Mouse (Mus musculus): ENCODE measurements around the gene Slc44a4. TPM values are rescaled to one million over a fixed set of nuclear protein-coding genes. Genes with fewer than 3 reads are reported as not detected.
A peak's percentile ranks its signal among the peaks of the same experiment; 100 is the strongest.

The Slc44a4 gene
- polyA plus RNA-seq, 2 experiments: 1.0 to 2.7 TPM

DNA sequence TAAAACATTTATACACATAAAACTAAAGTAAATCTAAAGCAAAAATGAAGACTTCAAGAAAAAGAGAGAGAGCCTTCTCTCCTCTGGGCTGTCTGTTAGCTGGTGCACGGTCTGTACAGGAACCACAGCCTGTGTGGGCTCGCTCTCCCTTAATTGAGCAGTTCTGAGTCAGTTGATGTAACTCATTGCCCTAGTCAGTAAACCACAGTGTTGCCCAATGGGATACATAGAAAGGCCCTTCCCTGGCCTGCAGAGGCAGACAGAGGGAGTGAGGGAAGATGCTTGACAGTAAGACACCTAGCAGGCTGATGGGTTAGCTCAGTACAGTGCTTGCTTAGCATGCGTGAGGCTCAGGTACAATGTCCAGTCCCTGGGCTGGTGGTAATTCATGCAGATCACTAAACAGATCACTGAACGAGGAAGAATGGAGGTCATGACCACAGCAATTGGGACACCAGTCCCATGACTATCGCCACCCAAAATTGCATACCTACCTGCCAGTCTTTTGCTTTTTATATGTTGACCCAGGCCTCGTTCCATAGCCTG lies 23.8 kb downstream of the Slc44a4 start:
- Histone ChIP-seq H3K36me3 (replicated peaks; ENCODE audit: control insufficient read depth, insufficient read depth, low read depth) (no peaks in the 10 kb centered on the region), H3K9me3 (ENCODE audit: control insufficient read depth, low read length) (no peaks in the 10 kb centered on the region), H3K4me1 (replicated peaks; ENCODE audit: control insufficient read depth in 2 of 2, insufficient read depth in 2 of 2, low read length in 1 of 2) (peaks cover 4 to 6% of the 10 kb centered on the region in 2 experiments), H3K9ac (replicated peaks) (no peak overlapping the region), H3K4me2 (ENCODE audit: low read depth) (no peak overlapping the region), H3K4me3 (ENCODE audit: insufficient read depth in 1 of 2, low read depth in 2 of 2, low read length in 2 of 2) (no peak overlapping the region), H3K27me3 (ENCODE audit: control insufficient read depth, insufficient read depth, low read length) (no peaks in the 10 kb centered on the region), H3K27ac (no peak overlapping the region)
- no peak for ATAC-seq (ENCODE audit: insufficient read depth)
- WGBS (ENCODE audit: insufficient replicate concordance): 68% methylated on average over 6 of the region's 6 CpGs
- no peak for DNase-seq (ENCODE audit: low read depth in 3 of 3, low spot score in 3 of 3)
- TF ChIP-seq CTCF (IDR thresholded peaks at IDR 0.05; ENCODE audit: low read depth) (no peak), EP300 (IDR thresholded peaks at IDR 0.05; ENCODE audit: low read depth) (no peak)

DNA sequence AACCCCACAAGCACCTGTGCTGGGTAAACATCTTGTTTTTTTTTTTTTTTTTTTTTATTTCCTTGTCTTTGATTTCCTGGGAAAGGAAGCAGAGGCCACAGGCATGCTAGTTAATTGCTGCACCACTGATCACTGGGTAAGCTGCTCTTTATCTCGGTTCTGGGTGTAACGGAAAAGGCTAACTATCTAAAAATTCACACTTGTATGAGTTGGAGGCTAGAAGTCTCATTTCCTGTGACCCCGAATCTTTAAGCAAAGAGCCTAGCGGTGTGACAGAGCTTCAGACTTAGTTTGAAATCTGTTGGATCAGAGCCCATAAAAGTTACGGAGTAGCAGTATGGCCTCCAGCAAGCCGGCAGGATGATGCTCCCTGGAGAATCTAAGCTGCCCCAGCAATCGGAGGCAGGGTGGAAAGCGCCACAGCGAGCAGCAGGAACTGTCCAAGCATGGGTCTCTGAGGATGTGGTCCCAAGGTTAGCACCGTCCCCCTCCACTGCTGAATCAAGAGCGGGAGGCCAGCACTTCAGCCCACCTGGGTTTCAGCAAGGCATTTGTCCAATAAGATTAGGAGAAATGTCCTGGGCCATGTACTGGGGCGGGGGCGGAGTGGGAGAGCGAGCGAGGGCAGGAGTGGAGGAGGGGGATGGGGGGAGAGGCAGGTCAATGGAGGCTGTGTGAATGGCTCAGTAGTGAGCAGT lies 27.2 kb downstream of the Slc44a4 start:
- no peak for DNase-seq (ENCODE audit: low read depth in 3 of 3, low spot score in 3 of 3)
- Histone ChIP-seq H3K4me1 (replicated peaks; ENCODE audit: control insufficient read depth in 2 of 2, insufficient read depth in 2 of 2, low read length in 1 of 2) (peaks cover 4 to 6% of the 10 kb centered on the region in 2 experiments), H3K4me3 (ENCODE audit: insufficient read depth in 1 of 2, low read depth in 2 of 2, low read length in 2 of 2) (peak overlapping the region; percentile 42 to 43), H3K36me3 (replicated peaks; ENCODE audit: control insufficient read depth, insufficient read depth, low read depth) (no peaks in the 10 kb centered on the region), H3K27ac (peak overlapping the region; percentile 32; the same call in 1 of the 2 replicates), H3K4me2 (ENCODE audit: low read depth) (peak overlapping the region; percentile 70), H3K9ac (replicated peaks) (peak overlapping the region; percentile 52), H3K9me3 (ENCODE audit: control insufficient read depth, low read length) (no peaks in the 10 kb centered on the region), H3K27me3 (ENCODE audit: control insufficient read depth, insufficient read depth, low read length) (no peaks in the 10 kb centered on the region)
- 7% methylated on average over 15 of the region's 15 CpGs for WGBS (ENCODE audit: insufficient replicate concordance)
- no peak for TF ChIP-seq EP300 (IDR thresholded peaks at IDR 0.05; ENCODE audit: low read depth)
- no peak for TF ChIP-seq CTCF (IDR thresholded peaks at IDR 0.05; ENCODE audit: low read depth)
- ATAC-seq (ENCODE audit: insufficient read depth): no peak

DNA sequence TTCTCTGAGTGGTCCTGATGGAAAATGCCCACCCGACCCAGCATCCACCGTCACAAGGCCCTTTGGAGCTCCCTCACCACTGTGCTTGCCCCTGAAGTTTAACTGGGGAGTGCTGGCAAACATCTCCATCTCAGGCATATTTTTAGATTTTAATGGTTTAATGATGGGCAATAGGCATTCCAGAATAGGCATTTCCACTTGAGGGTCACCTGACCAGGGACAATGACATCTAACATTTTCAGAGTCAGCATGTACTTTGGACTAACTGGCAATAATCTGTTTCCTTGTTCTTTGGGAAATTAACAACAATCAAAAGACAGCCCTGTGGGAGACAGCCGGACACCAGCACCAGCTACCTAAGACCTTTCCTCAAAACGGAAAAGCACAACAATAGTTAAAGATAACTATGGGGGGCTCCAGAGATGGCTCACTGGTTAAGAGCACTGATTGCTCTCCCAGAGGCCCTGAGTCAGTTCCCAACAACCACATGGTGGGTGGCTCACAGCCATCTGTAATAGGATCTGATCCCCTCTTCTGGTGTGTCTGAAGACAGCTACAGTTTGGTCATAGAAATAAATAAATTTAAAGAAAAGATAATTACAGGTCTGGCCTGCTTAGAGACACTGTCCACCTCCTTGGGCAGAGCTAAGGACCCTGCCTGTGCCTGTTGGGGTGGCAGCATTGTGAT lies 29.0 kb downstream of the Slc44a4 start:
- Histone ChIP-seq H3K36me3 (replicated peaks; ENCODE audit: control insufficient read depth, insufficient read depth, low read depth) (no peaks in the 10 kb centered on the region), H3K4me1 (replicated peaks; ENCODE audit: control insufficient read depth in 2 of 2, insufficient read depth in 2 of 2, low read length in 1 of 2) (peaks cover 4 to 6% of the 10 kb centered on the region in 2 experiments), H3K9ac (replicated peaks) (no peak overlapping the region), H3K9me3 (ENCODE audit: control insufficient read depth, low read length) (no peaks in the 10 kb centered on the region), H3K27me3 (ENCODE audit: control insufficient read depth, insufficient read depth, low read length) (no peaks in the 10 kb centered on the region), H3K4me3 (ENCODE audit: insufficient read depth in 1 of 2, low read depth in 2 of 2, low read length in 2 of 2) (no peak overlapping the region), H3K27ac (no peak overlapping the region), H3K4me2 (ENCODE audit: low read depth) (no peak overlapping the region)
- WGBS (ENCODE audit: insufficient replicate concordance): 74% methylated on average over 4 of the region's 4 CpGs
- no peak for ATAC-seq (ENCODE audit: insufficient read depth)
- no peak for DNase-seq (ENCODE audit: low read depth in 3 of 3, low spot score in 3 of 3)
- TF ChIP-seq EP300 (IDR thresholded peaks at IDR 0.05; ENCODE audit: low read depth): no peak
- no peak for TF ChIP-seq CTCF (IDR thresholded peaks at IDR 0.05; ENCODE audit: low read depth)

DNA sequence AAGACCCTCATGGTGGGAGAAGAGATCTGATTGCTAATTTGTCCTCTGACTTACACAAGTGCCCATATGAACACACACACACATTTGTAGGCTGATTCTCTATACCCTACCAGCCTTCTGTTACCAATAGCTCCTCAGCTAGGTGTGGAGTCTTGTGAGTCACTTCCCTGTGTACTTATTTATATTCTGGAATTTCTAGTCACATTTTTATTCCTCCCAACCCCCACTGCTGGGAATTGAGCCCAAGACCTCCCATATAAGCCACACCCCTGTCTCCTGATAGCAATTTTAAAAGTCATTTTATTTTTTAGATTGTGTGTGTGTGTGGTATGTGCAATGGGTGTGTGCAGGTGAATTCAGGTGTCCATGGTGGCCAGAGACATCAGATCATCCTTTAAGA lies 30.1 kb downstream of the Slc44a4 start:
- no peak overlapping the region for H3K27ac ChIP-seq
- H3K4me2 ChIP-seq (ENCODE audit: low read depth): no peak overlapping the region
- no peak overlapping the region for H3K4me3 ChIP-seq (ENCODE audit: insufficient read depth in 1 of 2, low read depth in 2 of 2, low read length in 2 of 2)
- peaks cover 4 to 6% of the 10 kb centered on the region in 2 experiments for H3K4me1 ChIP-seq (replicated peaks; ENCODE audit: control insufficient read depth in 2 of 2, insufficient read depth in 2 of 2, low read length in 1 of 2)
- DNase-seq (ENCODE audit: low read depth in 3 of 3, low spot score in 3 of 3) (no peak), ATAC-seq (ENCODE audit: insufficient read depth) (no peak)
- no peak overlapping the region for H3K9ac ChIP-seq (replicated peaks)
- no peaks in the 10 kb centered on the region for H3K36me3 ChIP-seq (replicated peaks; ENCODE audit: control insufficient read depth, insufficient read depth, low read depth)
- TF ChIP-seq EP300 (IDR thresholded peaks at IDR 0.05; ENCODE audit: low read depth): no peak
- TF ChIP-seq CTCF (IDR thresholded peaks at IDR 0.05; ENCODE audit: low read depth): no peak
- no peaks in the 10 kb centered on the region for H3K27me3 ChIP-seq (ENCODE audit: control insufficient read depth, insufficient read depth, low read length)
- H3K9me3 ChIP-seq (ENCODE audit: control insufficient read depth, low read length): no peaks in the 10 kb centered on the region

DNA sequence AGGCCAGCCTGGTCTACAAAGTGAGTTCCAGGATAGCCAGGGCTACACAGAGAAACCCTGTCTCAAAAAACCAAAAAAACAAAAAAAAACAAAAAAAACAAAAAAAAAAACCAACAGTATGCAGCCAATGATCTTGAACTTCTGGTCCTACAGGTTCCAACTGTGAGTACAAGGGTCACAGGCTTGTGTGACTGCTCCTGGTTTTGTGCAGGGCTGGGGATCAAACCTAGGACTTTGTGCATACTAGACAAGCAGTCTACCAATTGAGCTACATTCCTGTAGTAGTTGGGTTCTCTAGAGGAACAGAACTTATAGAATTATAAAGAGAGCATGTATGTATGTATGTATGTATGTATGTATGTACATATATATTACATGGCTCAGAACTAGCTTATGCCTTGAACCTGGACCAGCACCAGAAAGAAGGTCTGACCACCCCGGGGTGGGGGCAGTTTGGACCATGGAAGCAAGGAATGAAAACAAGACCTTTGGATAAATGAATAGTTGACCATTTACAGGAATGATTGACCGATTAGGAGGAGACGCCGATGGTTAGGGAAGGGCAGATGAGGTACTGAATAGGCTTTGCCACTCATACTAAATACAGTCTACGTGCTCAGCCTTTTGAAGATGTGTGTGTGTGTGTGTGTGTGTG lies 32.3 kb downstream of the Slc44a4 start:
- H3K27me3 ChIP-seq (ENCODE audit: control insufficient read depth, insufficient read depth, low read length): no peaks in the 10 kb centered on the region
- no peak overlapping the region for H3K4me3 ChIP-seq (ENCODE audit: insufficient read depth in 1 of 2, low read depth in 2 of 2, low read length in 2 of 2)
- no peak for DNase-seq (ENCODE audit: low read depth in 3 of 3, low spot score in 3 of 3)
- peaks cover 2 to 8% of the 10 kb centered on the region in 2 experiments for H3K4me1 ChIP-seq (replicated peaks; ENCODE audit: control insufficient read depth in 2 of 2, insufficient read depth in 2 of 2, low read length in 1 of 2)
- WGBS (ENCODE audit: insufficient replicate concordance): 76% methylated on average over 5 of the region's 5 CpGs
- peaks cover 20% of the 10 kb centered on the region for H3K36me3 ChIP-seq (replicated peaks; ENCODE audit: control insufficient read depth, insufficient read depth, low read depth)
- no peak for ATAC-seq (ENCODE audit: insufficient read depth)
- no peaks in the 10 kb centered on the region for H3K9me3 ChIP-seq (ENCODE audit: control insufficient read depth, low read length)
- H3K9ac ChIP-seq (replicated peaks): no peak overlapping the region
- H3K4me2 ChIP-seq (ENCODE audit: low read depth): no peak overlapping the region
- no peak overlapping the region for H3K27ac ChIP-seq
- TF ChIP-seq CTCF (IDR thresholded peaks at IDR 0.05; ENCODE audit: low read depth) (no peak), EP300 (IDR thresholded peaks at IDR 0.05; ENCODE audit: low read depth) (no peak)
